Mouse (Mus musculus): ENCODE measurements around the gene Gm43951. TPM values are rescaled to one million over a fixed set of nuclear protein-coding genes. Genes with fewer than 3 reads are reported as not detected.
A peak's percentile ranks its signal among the peaks of the same experiment; 100 is the strongest.

Gene Gm43951
- total and polyA plus RNA-seq, 3 experiments, result 0.13 to 0.25 (median 0.14) TPM

- TF ChIP-seq EP300 (IDR thresholded peaks at IDR 0.05; ENCODE audit: insufficient read depth, low read depth, low read length) (no peak), POLR2A (IDR thresholded peaks at IDR 0.05; ENCODE audit: insufficient read depth, low read depth, low read length) (no peak), CTCF (IDR thresholded peaks at IDR 0.05) (no peak)
- Histone ChIP-seq H3K36me3 (ENCODE audit: control insufficient read depth, insufficient read depth, low read length) (no peaks in the 10 kb centered on the region), H3K27me3 (ENCODE audit: control insufficient read depth, insufficient read depth, low read length) (no peaks in the 10 kb centered on the region), H3K4me1 (ENCODE audit: control insufficient read depth, insufficient read depth, low read length) (no peaks in the 10 kb centered on the region), H3K4me3 (no peak overlapping the region), H3K79me2 (replicated peaks; ENCODE audit: control insufficient read depth, insufficient read depth, low read length) (no peaks in the 10 kb centered on the region), H3K9ac (ENCODE audit: low read depth, low read length) (no peak overlapping the region), H3K27ac (no peak overlapping the region)
- 53% methylated on average over 5 of the region's 5 CpGs for WGBS
- peak in 1 of 2 experiments; percentile 10 for DNase-seq
- intact Hi-C loops (cut with DNase I), result no loop called here
Measured at GRCm38 (mm10) chr11:72234013-72234412, 27.4 kb upstream of the Gm43951 start.

GRCm38 (mm10) chr11:72232991-72233390, 26.4 kb upstream of the Gm43951 start:
- Histone ChIP-seq H3K4me3 (no peak overlapping the region), H3K27ac (no peak overlapping the region), H3K27me3 (ENCODE audit: control insufficient read depth, insufficient read depth, low read length) (no peaks in the 10 kb centered on the region), H3K36me3 (ENCODE audit: control insufficient read depth, insufficient read depth, low read length) (no peaks in the 10 kb centered on the region), H3K79me2 (replicated peaks; ENCODE audit: control insufficient read depth, insufficient read depth, low read length) (no peaks in the 10 kb centered on the region), H3K9ac (ENCODE audit: low read depth, low read length) (no peak overlapping the region), H3K4me1 (ENCODE audit: control insufficient read depth, insufficient read depth, low read length) (no peaks in the 10 kb centered on the region)
- intact Hi-C loops (cut with DNase I), result no loop called here
- DNase-seq, result no peak
- TF ChIP-seq CTCF (IDR thresholded peaks at IDR 0.05) (no peak), EP300 (IDR thresholded peaks at IDR 0.05; ENCODE audit: insufficient read depth, low read depth, low read length) (no peak)
- WGBS, result 59% methylated on average over 1 of the region's 1 CpGs

- Histone ChIP-seq H3K79me2 (replicated peaks; ENCODE audit: control insufficient read depth, insufficient read depth, low read length) (no peaks in the 10 kb centered on the region), H3K27me3 (ENCODE audit: control insufficient read depth, insufficient read depth, low read length) (no peaks in the 10 kb centered on the region), H3K27ac (no peak overlapping the region), H3K4me1 (ENCODE audit: control insufficient read depth, insufficient read depth, low read length) (no peaks in the 10 kb centered on the region), H3K9ac (ENCODE audit: low read depth, low read length) (no peak overlapping the region), H3K36me3 (ENCODE audit: control insufficient read depth, insufficient read depth, low read length) (no peaks in the 10 kb centered on the region), H3K4me3 (no peak overlapping the region)
- no peak for TF ChIP-seq CTCF (IDR thresholded peaks at IDR 0.05)
- no peak for TF ChIP-seq POLR2A (IDR thresholded peaks at IDR 0.05; ENCODE audit: insufficient read depth, low read depth, low read length)
- no peak for TF ChIP-seq EP300 (IDR thresholded peaks at IDR 0.05; ENCODE audit: insufficient read depth, low read depth, low read length)
- no peak for DNase-seq
- intact Hi-C loops (cut with DNase I), result no loop called here
- WGBS, result 83% methylated on average over 7 of the region's 7 CpGs
Measured at GRCm38 (mm10) chr11:72232068-72232467, 25.4 kb upstream of the Gm43951 start.

GRCm38 (mm10) chr11:72228513-72228912, 21.9 kb upstream of the Gm43951 start:
- WGBS, result 92% methylated on average over 4 of the region's 4 CpGs
- no peak for DNase-seq
- no peak for TF ChIP-seq EP300 (IDR thresholded peaks at IDR 0.05; ENCODE audit: insufficient read depth, low read depth, low read length)
- TF ChIP-seq CTCF (IDR thresholded peaks at IDR 0.05), result no peak
- no peak for TF ChIP-seq POLR2A (IDR thresholded peaks at IDR 0.05; ENCODE audit: insufficient read depth, low read depth, low read length)
- Histone ChIP-seq H3K9ac (ENCODE audit: low read depth, low read length) (no peak overlapping the region), H3K4me3 (no peak overlapping the region), H3K27me3 (ENCODE audit: control insufficient read depth, insufficient read depth, low read length) (no peaks in the 10 kb centered on the region), H3K79me2 (replicated peaks; ENCODE audit: control insufficient read depth, insufficient read depth, low read length) (no peaks in the 10 kb centered on the region), H3K4me1 (ENCODE audit: control insufficient read depth, insufficient read depth, low read length) (no peaks in the 10 kb centered on the region), H3K27ac (no peak overlapping the region), H3K36me3 (ENCODE audit: control insufficient read depth, insufficient read depth, low read length) (no peaks in the 10 kb centered on the region)
- intact Hi-C loops (cut with DNase I), result no loop called here

- no peaks in the 10 kb centered on the region for H3K79me2 ChIP-seq (replicated peaks; ENCODE audit: control insufficient read depth, insufficient read depth, low read length)
- intact Hi-C loops (cut with DNase I), result no loop called here
Measured at GRCm38 (mm10) chr11:72226901-72227300, 20.3 kb upstream of the Gm43951 start.

GRCm38 (mm10) chr11:72226020-72226791, 19.6 kb upstream of the Gm43951 start:
- Histone ChIP-seq H3K36me3 (ENCODE audit: control insufficient read depth, insufficient read depth, low read length) (no peaks in the 10 kb centered on the region), H3K4me1 (ENCODE audit: control insufficient read depth, insufficient read depth, low read length) (no peaks in the 10 kb centered on the region), H3K9ac (ENCODE audit: low read depth, low read length) (no peak overlapping the region), H3K4me3 (no peak overlapping the region), H3K27ac (no peak overlapping the region), H3K79me2 (replicated peaks; ENCODE audit: control insufficient read depth, insufficient read depth, low read length) (no peaks in the 10 kb centered on the region), H3K27me3 (ENCODE audit: control insufficient read depth, insufficient read depth, low read length) (no peaks in the 10 kb centered on the region)
- TF ChIP-seq POLR2A (IDR thresholded peaks at IDR 0.05; ENCODE audit: insufficient read depth, low read depth, low read length) (no peak), CTCF (IDR thresholded peaks at IDR 0.05) (no peak), EP300 (IDR thresholded peaks at IDR 0.05; ENCODE audit: insufficient read depth, low read depth, low read length) (no peak)
- intact Hi-C loops (cut with DNase I), result no loop called here
- WGBS, result 71% methylated on average over 10 of the region's 10 CpGs
- DNase-seq, result no peak

More at GRCm38 (mm10) chr11:72226901-72227300, 20.3 kb upstream of the Gm43951 start:
- Histone ChIP-seq H3K4me3 (no peak overlapping the region), H3K36me3 (ENCODE audit: control insufficient read depth, insufficient read depth, low read length) (no peaks in the 10 kb centered on the region), H3K9ac (ENCODE audit: low read depth, low read length) (no peak overlapping the region), H3K4me1 (ENCODE audit: control insufficient read depth, insufficient read depth, low read length) (no peaks in the 10 kb centered on the region), H3K27ac (no peak overlapping the region), H3K27me3 (ENCODE audit: control insufficient read depth, insufficient read depth, low read length) (no peaks in the 10 kb centered on the region)
- no peak for DNase-seq
- WGBS, result 84% methylated on average over 6 of the region's 6 CpGs
- TF ChIP-seq CTCF (IDR thresholded peaks at IDR 0.05) (no peak), POLR2A (IDR thresholded peaks at IDR 0.05; ENCODE audit: insufficient read depth, low read depth, low read length) (no peak), EP300 (IDR thresholded peaks at IDR 0.05; ENCODE audit: insufficient read depth, low read depth, low read length) (no peak)
